Mouse (Mus musculus): Measurements from ENCODE around the gene Malrd1.

Malrd1 gene

GRCm38 (mm10) chr2:16029752-16030151, 503.5 kb downstream of the Malrd1 start:
- DNase-seq (ENCODE audit: inconsistent age in 2 of 2, low spot score in 1 of 2): no peak

- no peak for DNase-seq (ENCODE audit: inconsistent age in 2 of 2, low spot score in 1 of 2)
Observed at GRCm38 (mm10) chr2:16031559-16031958, 505.3 kb downstream of the Malrd1 start.

- DNase-seq (ENCODE audit: inconsistent age in 2 of 2, low spot score in 1 of 2): no peak
Observed at GRCm38 (mm10) chr2:16032804-16033203, 506.5 kb downstream of the Malrd1 start.

GRCm38 (mm10) chr2:16110696-16111095, 584.4 kb downstream of the Malrd1 start:
- no peak for DNase-seq (ENCODE audit: inconsistent age in 2 of 2, low spot score in 1 of 2)

GRCm38 (mm10) chr2:16113333-16113732, 587.1 kb downstream of the Malrd1 start:
- DNase-seq (ENCODE audit: inconsistent age in 2 of 2, low spot score in 1 of 2): no peak

- no peak for DNase-seq (ENCODE audit: inconsistent age in 2 of 2, low spot score in 1 of 2)
Observed at GRCm38 (mm10) chr2:16147999-16148398, 621.7 kb downstream of the Malrd1 start.

GRCm38 (mm10) chr2:16152623-16153022, 626.3 kb downstream of the Malrd1 start:
- DNase-seq (ENCODE audit: inconsistent age in 2 of 2, low spot score in 1 of 2): no peak

- no peak for DNase-seq (ENCODE audit: inconsistent age in 2 of 2, low spot score in 1 of 2)
Observed at GRCm38 (mm10) chr2:16163246-16163989, 637.1 kb downstream of the Malrd1 start.

GRCm38 (mm10) chr2:16168611-16169010, 642.3 kb downstream of the Malrd1 start:
- no peak for DNase-seq (ENCODE audit: inconsistent age in 2 of 2, low spot score in 1 of 2)

- no peak for DNase-seq (ENCODE audit: inconsistent age in 2 of 2, low spot score in 1 of 2)
Observed at GRCm38 (mm10) chr2:16172086-16172485, 645.8 kb downstream of the Malrd1 start.

- DNase-seq (ENCODE audit: inconsistent age in 2 of 2, low spot score in 1 of 2): no peak
Observed at GRCm38 (mm10) chr2:16173355-16173754, 647.1 kb downstream of the Malrd1 start.

GRCm38 (mm10) chr2:16182140-16182539, 655.9 kb downstream of the Malrd1 start:
- DNase-seq (ENCODE audit: inconsistent age in 2 of 2, low spot score in 1 of 2): no peak

- no peak for DNase-seq (ENCODE audit: inconsistent age in 2 of 2, low spot score in 1 of 2)
Observed at GRCm38 (mm10) chr2:16183158-16183557, 656.9 kb downstream of the Malrd1 start.

GRCm38 (mm10) chr2:16210016-16210415, 683.7 kb downstream of the Malrd1 start:
- DNase-seq (ENCODE audit: inconsistent age in 2 of 2, low spot score in 1 of 2): no peak

- DNase-seq (ENCODE audit: inconsistent age in 2 of 2, low spot score in 1 of 2): no peak
Observed at GRCm38 (mm10) chr2:16212752-16213151, 686.5 kb downstream of the Malrd1 start.

GRCm38 (mm10) chr2:16214111-16214510, 687.8 kb downstream of the Malrd1 start:
- DNase-seq (ENCODE audit: inconsistent age in 2 of 2, low spot score in 1 of 2): no peak

GRCm38 (mm10) chr2:16228187-16228832, 702.0 kb downstream of the Malrd1 start:
- no peak for DNase-seq (ENCODE audit: inconsistent age in 2 of 2, low spot score in 1 of 2)

GRCm38 (mm10) chr2:16240861-16241260, 714.6 kb downstream of the Malrd1 start:
- DNase-seq (ENCODE audit: inconsistent age in 2 of 2, low spot score in 1 of 2): no peak

GRCm38 (mm10) chr2:16243097-16243496, 716.8 kb downstream of the Malrd1 start:
- DNase-seq (ENCODE audit: inconsistent age in 2 of 2, low spot score in 1 of 2): no peak

GRCm38 (mm10) chr2:16248861-16249260, 722.6 kb downstream of the Malrd1 start:
- DNase-seq (ENCODE audit: inconsistent age in 2 of 2, low spot score in 1 of 2): no peak

- DNase-seq (ENCODE audit: inconsistent age in 2 of 2, low spot score in 1 of 2): no peak
Observed at GRCm38 (mm10) chr2:16252274-16252673, 726.0 kb downstream of the Malrd1 start.

All from adrenal gland, adult (tissue).